Mouse (Mus musculus): ENCODE measurements around the gene Morc4. TPM values are rescaled to one million over a fixed set of nuclear protein-coding genes. Genes with fewer than 3 reads are reported as not detected.

Gene Morc4
- 17.1 and 17.2 TPM in 2 replicates for polyA plus RNA-seq (2015; fragmentation: Nextera tagmentation; extraction: Ambion mirVana)

GRCm38 (mm10) chrX:139870938-139871791 is at the start of gene Morc4:
Morc4 (minus strand) TSS chrX:139871677.
- Histone ChIP-seq H3K4me1 (ENCODE audit: control insufficient read depth, insufficient read depth, low read length) (peaks cover 5% of the 10 kb centered on the region; the same call in 1 of the 2 replicates), H3K4me2 (ENCODE audit: low read depth, low read length) (peak within 1 kb of the TSS; percentile 72), H3K27ac (ENCODE audit: low read length) (0 out of 2 replicates have a peak within 1 kb of the TSS, but pooled peaks have one; percentile 32), H3K9ac (ENCODE audit: low read length) (peak within 1 kb of the TSS; percentile 74), H3K4me3 (ENCODE audit: low read length) (peak within 1 kb of the TSS; percentile 67), H3K27me3 (ENCODE audit: control insufficient read depth, insufficient read depth, low read length) (no peaks in the 10 kb centered on the region), H3K9me3 (replicated peaks; ENCODE audit: control insufficient read depth, low read length) (no peaks in the 10 kb centered on the region), H3K36me3 (ENCODE audit: control insufficient read depth, insufficient read depth) (no peaks in the 10 kb centered on the region)
- WGBS: 15% methylated on average over 83 of the region's 87 CpGs
- ATAC-seq (replicated peaks; ENCODE audit: extremely low read depth, insufficient read depth, low FRiP score): peak; percentile 91

GRCm38 (mm10) chrX:139920572-139920971 is 49.1 kb upstream of the Morc4 start:
- no peak overlapping the region for H3K27ac ChIP-seq (ENCODE audit: low read length)
- WGBS: 82% methylated on average over 4 of the region's 4 CpGs
- no peak overlapping the region for H3K9ac ChIP-seq (ENCODE audit: low read length)
- no peaks in the 10 kb centered on the region for H3K36me3 ChIP-seq (ENCODE audit: control insufficient read depth, insufficient read depth)
- H3K4me1 ChIP-seq (ENCODE audit: control insufficient read depth, insufficient read depth, low read length): no peaks in the 10 kb centered on the region
- no peak for ATAC-seq (replicated peaks; ENCODE audit: extremely low read depth, insufficient read depth, low FRiP score)
- no peak overlapping the region for H3K4me3 ChIP-seq (ENCODE audit: low read length)
- no peaks in the 10 kb centered on the region for H3K27me3 ChIP-seq (ENCODE audit: control insufficient read depth, insufficient read depth, low read length)
- no peaks in the 10 kb centered on the region for H3K9me3 ChIP-seq (replicated peaks; ENCODE audit: control insufficient read depth, low read length)
- no peak overlapping the region for H3K4me2 ChIP-seq (ENCODE audit: low read depth, low read length)

- Histone ChIP-seq H3K9me3 (replicated peaks; ENCODE audit: control insufficient read depth, low read length) (no peaks in the 10 kb centered on the region), H3K9ac (ENCODE audit: low read length) (no peak overlapping the region), H3K4me3 (ENCODE audit: low read length) (no peak overlapping the region), H3K27ac (ENCODE audit: low read length) (no peak overlapping the region), H3K4me2 (ENCODE audit: low read depth, low read length) (no peak overlapping the region), H3K27me3 (ENCODE audit: control insufficient read depth, insufficient read depth, low read length) (no peaks in the 10 kb centered on the region), H3K4me1 (ENCODE audit: control insufficient read depth, insufficient read depth, low read length) (no peaks in the 10 kb centered on the region), H3K36me3 (ENCODE audit: control insufficient read depth, insufficient read depth) (no peaks in the 10 kb centered on the region)
- ATAC-seq (replicated peaks; ENCODE audit: extremely low read depth, insufficient read depth, low FRiP score): no peak
- WGBS: 14% methylated on average over 1 of the region's 1 CpGs
Observed at GRCm38 (mm10) chrX:139891387-139891786, 19.9 kb upstream of the Morc4 start.

DNA sequence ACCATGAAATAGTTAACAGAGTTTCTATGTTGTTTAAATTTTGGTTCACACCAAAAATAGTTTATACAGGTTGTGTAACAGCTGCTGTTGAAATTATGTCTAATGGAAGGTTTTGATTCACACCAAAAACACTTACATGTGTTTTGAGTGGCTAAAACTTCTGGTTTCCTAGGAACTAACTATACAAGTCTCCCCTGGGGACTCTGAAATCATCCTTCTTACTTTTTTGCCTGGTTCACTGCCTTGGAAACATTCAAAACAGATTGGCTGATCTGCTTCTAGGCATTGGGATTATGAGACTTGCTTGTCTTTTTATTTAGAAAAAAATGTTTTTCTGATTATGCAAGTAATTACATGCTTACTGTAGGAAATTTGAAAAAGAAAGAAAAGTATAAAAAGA is 11.7 kb upstream of the Morc4 start:
- Histone ChIP-seq H3K4me2 (ENCODE audit: low read depth, low read length) (no peak overlapping the region), H3K4me1 (ENCODE audit: control insufficient read depth, insufficient read depth, low read length) (no peaks in the 10 kb centered on the region), H3K36me3 (ENCODE audit: control insufficient read depth, insufficient read depth) (no peaks in the 10 kb centered on the region), H3K9me3 (replicated peaks; ENCODE audit: control insufficient read depth, low read length) (no peaks in the 10 kb centered on the region), H3K4me3 (ENCODE audit: low read length) (no peak overlapping the region), H3K27me3 (ENCODE audit: control insufficient read depth, insufficient read depth, low read length) (no peaks in the 10 kb centered on the region), H3K9ac (ENCODE audit: low read length) (no peak overlapping the region), H3K27ac (ENCODE audit: low read length) (no peak overlapping the region)
- no peak for ATAC-seq (replicated peaks; ENCODE audit: extremely low read depth, insufficient read depth, low FRiP score)

DNA sequence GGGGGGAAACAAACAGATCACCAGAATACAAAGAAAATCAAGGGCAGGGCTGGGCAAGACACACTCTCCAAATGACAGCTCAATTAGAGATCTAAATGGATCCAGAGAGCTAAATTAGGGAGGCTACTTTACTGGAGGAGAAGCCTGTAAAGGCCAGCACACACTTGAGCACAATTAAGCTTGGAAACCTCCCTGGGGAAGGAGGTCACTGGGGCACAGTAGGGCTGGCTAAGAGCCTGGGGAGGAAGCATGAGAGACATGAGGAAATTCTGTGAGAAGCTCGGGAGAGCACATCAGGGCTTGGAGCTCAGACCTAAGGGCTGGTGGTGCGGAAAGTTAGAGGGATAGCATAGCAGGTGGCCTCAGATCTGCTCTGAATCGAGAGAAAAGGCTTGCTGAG is 6.5 kb upstream of the Morc4 start:
- no peaks in the 10 kb centered on the region for H3K27me3 ChIP-seq (ENCODE audit: control insufficient read depth, insufficient read depth, low read length)
- H3K4me1 ChIP-seq (ENCODE audit: control insufficient read depth, insufficient read depth, low read length): 0 out of 2 replicates have a peak, but pooled peaks cover 2% of the 10 kb centered on the region
- no peak overlapping the region for H3K4me2 ChIP-seq (ENCODE audit: low read depth, low read length)
- ATAC-seq (replicated peaks; ENCODE audit: extremely low read depth, insufficient read depth, low FRiP score): no peak
- H3K9me3 ChIP-seq (replicated peaks; ENCODE audit: control insufficient read depth, low read length): no peaks in the 10 kb centered on the region
- H3K27ac ChIP-seq (ENCODE audit: low read length): no peak overlapping the region
- H3K9ac ChIP-seq (ENCODE audit: low read length): no peak overlapping the region
- no peaks in the 10 kb centered on the region for H3K36me3 ChIP-seq (ENCODE audit: control insufficient read depth, insufficient read depth)
- 50% methylated on average over 3 of the region's 3 CpGs for WGBS
- no peak overlapping the region for H3K4me3 ChIP-seq (ENCODE audit: low read length)

DNA sequence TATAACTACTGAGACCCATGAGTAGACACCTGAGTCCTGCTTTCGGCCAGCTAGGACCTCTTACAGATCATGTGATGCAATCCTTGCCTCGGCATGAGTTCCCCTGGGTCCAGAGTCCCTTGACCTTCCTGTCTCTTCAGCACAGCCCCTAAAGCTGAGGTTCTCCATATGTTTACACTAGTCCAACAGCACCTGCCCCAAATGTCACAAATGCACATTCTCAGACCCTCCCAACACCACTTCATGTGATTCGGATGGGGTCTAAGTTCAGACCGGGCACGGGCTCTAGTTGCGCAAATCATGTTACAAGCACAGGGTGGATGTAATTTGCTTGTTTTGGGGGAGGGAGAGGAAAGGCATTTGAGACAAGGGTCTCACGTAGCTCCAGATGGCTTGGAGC is 5.6 kb upstream of the Morc4 start:
- WGBS: 77% methylated on average over 7 of the region's 7 CpGs
- Histone ChIP-seq H3K27me3 (ENCODE audit: control insufficient read depth, insufficient read depth, low read length) (no peaks in the 10 kb centered on the region), H3K4me3 (ENCODE audit: low read length) (no peak overlapping the region), H3K4me1 (ENCODE audit: control insufficient read depth, insufficient read depth, low read length) (0 out of 2 replicates have a peak, but pooled peaks cover 2% of the 10 kb centered on the region), H3K9me3 (replicated peaks; ENCODE audit: control insufficient read depth, low read length) (no peaks in the 10 kb centered on the region), H3K27ac (ENCODE audit: low read length) (no peak overlapping the region), H3K36me3 (ENCODE audit: control insufficient read depth, insufficient read depth) (no peaks in the 10 kb centered on the region), H3K4me2 (ENCODE audit: low read depth, low read length) (no peak overlapping the region), H3K9ac (ENCODE audit: low read length) (no peak overlapping the region)
- ATAC-seq (replicated peaks; ENCODE audit: extremely low read depth, insufficient read depth, low FRiP score): no peak

DNA sequence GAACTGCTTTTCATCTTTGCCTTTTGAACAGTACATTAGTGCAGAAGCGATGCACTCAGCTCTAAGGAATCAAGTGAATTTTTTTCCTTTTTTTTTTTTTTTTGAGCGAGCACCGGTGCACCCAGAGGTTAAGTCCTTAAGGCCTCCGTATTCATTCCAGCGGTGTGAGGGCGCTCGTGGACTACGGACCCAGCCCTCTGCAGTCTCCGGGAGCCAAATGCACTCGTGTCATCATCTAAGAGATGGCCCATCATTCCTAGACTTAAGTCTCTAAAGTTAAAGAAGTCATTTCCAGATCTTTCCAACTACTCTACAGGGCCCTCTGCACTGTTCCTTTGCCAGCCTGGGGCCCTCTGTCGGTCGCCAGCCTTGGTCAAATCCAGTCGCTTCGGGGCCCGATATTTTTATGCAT is 1.2 kb downstream of the Morc4 start:
- peak; percentile 69; the same call in 1 of the 2 replicates for ATAC-seq (replicated peaks; ENCODE audit: extremely low read depth, insufficient read depth, low FRiP score)

GRCm38 (mm10) chrX:139859402-139859801 is 12.1 kb downstream of the Morc4 start:
- 35% methylated on average over 5 of the region's 5 CpGs for WGBS
- H3K4me3 ChIP-seq (ENCODE audit: low read length): no peak overlapping the region
- no peaks in the 10 kb centered on the region for H3K27me3 ChIP-seq (ENCODE audit: control insufficient read depth, insufficient read depth, low read length)
- H3K36me3 ChIP-seq (ENCODE audit: control insufficient read depth, insufficient read depth): no peaks in the 10 kb centered on the region
- no peaks in the 10 kb centered on the region for H3K4me1 ChIP-seq (ENCODE audit: control insufficient read depth, insufficient read depth, low read length)
- ATAC-seq (replicated peaks; ENCODE audit: extremely low read depth, insufficient read depth, low FRiP score): peak; percentile 37; the same call in 1 of the 2 replicates
- 0 out of 2 replicates have a peak overlapping the region, but pooled peaks have one; percentile 39 for H3K27ac ChIP-seq (ENCODE audit: low read length)
- no peak overlapping the region for H3K4me2 ChIP-seq (ENCODE audit: low read depth, low read length)
- H3K9ac ChIP-seq (ENCODE audit: low read length): no peak overlapping the region
- H3K9me3 ChIP-seq (replicated peaks; ENCODE audit: control insufficient read depth, low read length): no peaks in the 10 kb centered on the region

More for the DNA sequence above, 1.2 kb downstream of the Morc4 start:
- no peaks in the 10 kb centered on the region for H3K27me3 ChIP-seq (ENCODE audit: control insufficient read depth, insufficient read depth, low read length)
- WGBS: 11% methylated on average over 15 of the region's 15 CpGs
- peak overlapping the region; percentile 74; the same call in 1 of the 2 replicates for H3K9ac ChIP-seq (ENCODE audit: low read length)
- H3K4me2 ChIP-seq (ENCODE audit: low read depth, low read length): peak overlapping the region; percentile 72
- H3K4me1 ChIP-seq (ENCODE audit: control insufficient read depth, insufficient read depth, low read length): peaks cover 5% of the 10 kb centered on the region; the same call in 1 of the 2 replicates
- H3K36me3 ChIP-seq (ENCODE audit: control insufficient read depth, insufficient read depth): no peaks in the 10 kb centered on the region
- H3K9me3 ChIP-seq (replicated peaks; ENCODE audit: control insufficient read depth, low read length): no peaks in the 10 kb centered on the region
- peak overlapping the region; percentile 67 for H3K4me3 ChIP-seq (ENCODE audit: low read length)
- H3K27ac ChIP-seq (ENCODE audit: low read length): no peak overlapping the region

DNA sequence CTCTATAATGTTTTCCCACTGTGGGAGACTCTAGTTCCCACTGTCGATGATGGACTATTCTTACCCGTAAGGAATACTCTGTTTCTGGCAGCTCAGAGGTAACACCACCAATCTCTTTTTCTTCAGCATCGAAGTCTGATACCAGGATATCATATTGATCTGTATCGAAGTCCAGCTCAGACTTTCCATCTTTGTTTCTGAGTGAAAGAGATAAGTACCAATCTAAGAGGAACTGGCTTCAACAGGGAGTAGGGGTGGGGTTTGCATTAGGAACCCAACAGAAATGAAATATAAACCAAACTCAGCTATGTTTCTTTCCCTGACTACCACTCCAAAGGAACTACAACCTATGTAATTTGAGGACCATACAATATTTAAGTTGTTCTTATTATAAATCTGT is 16.7 kb downstream of the Morc4 start:
- 85% methylated on average over 4 of the region's 4 CpGs for WGBS
- Histone ChIP-seq H3K9me3 (replicated peaks; ENCODE audit: control insufficient read depth, low read length) (no peaks in the 10 kb centered on the region), H3K9ac (ENCODE audit: low read length) (no peak overlapping the region), H3K4me3 (ENCODE audit: low read length) (no peak overlapping the region), H3K27ac (ENCODE audit: low read length) (no peak overlapping the region), H3K4me1 (ENCODE audit: control insufficient read depth, insufficient read depth, low read length) (no peaks in the 10 kb centered on the region), H3K36me3 (ENCODE audit: control insufficient read depth, insufficient read depth) (no peaks in the 10 kb centered on the region), H3K4me2 (ENCODE audit: low read depth, low read length) (no peak overlapping the region), H3K27me3 (ENCODE audit: control insufficient read depth, insufficient read depth, low read length) (no peaks in the 10 kb centered on the region)
- ATAC-seq (replicated peaks; ENCODE audit: extremely low read depth, insufficient read depth, low FRiP score): no peak

Data from heart, embryonic 16.5 days (tissue).